Mouse (Mus musculus) liver (tissue): ENCODE measurements at regions not wholly inside any gene's neighbourhood (a gene's known extent, or its start where the extent isn't known, plus 50 kb on each side); places are given as distances from the start of the nearest gene placed in this dataset.
A peak's percentile ranks its signal among the peaks of the same experiment; 100 is the strongest.

Experiments used
- DNase-seq: peaks from one replicate; pipeline ENCODE4 v3.0.0-alpha.2; 2020; ENCODE audit warnings: mixed read lengths

- DNase-seq = no peak
Measured at GRCm38 (mm10) chr9:43930476-43930875, 112.7 kb upstream of the Thy1 start.

DNA sequence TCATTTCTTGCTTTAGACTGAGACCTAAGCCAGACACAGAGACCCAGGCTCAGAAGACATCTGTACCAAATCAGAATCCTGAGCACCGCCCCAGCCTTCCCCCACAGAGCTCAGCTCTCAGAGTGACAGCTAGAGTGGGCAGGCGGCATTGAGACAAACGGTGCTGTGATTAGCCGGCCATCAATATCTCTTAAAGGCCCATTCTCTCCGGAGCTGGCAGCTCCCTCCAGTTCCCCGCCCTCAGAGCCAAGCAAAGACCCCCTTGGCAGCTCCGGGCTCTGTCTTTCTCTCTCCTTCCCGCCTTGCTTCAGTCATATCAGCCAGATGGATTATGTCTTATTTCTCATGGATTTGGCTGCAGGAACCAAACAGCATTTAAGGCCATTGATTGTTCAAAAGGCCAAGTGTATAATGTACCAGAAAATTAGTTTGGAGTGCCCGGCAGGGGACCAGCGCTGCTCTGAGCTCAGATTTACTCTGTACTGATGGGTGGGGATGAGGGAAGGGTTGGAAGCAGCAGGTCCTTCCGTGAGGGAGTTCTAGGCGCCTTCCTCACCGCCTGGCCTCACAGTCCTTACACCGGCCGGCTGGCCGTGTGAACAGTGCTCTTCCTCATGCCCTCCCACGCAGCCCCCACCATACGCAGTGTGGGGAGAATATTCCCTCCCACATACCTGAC lies 109.0 kb upstream of the Thy1 start:
- DNase-seq = no peak

DNA sequence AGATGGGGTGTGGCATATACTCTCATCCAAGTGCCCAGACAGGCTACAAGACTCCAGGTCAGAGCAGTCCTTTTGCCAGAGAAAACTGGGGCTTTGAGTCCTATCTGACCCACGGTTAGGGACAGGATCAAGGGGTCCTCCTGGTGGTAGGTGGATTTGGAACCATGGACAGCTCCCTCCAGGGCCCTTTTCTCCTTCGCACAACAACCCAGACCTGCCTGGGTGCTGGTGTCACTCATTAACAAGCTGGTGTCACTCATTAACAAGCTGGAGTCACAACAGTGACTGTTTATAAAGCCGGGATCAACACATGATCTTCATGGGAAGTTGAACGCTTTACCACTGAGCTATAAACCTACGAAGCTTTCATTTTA lies 108.5 kb upstream of the Thy1 start:
- DNase-seq = peak; percentile 50

DNA sequence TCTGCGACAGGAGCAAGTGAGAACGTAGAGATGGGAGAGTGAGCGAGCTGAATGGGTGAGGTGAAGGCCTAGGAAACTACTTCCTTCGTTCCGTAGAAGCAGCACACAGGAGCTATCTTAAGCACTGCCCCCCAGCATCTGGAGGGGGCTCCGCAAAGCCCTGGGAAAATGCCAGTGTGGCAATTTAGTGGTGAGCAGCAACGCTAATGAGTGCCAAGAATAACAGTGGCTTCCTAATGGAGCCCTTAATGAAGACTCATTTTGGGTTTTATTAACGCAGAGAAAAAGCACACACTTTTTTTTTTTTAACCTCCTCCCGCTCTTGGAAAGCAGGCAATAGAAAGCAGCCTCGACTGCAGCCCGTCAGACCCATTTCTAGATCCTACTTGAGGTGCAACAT lies 103.8 kb upstream of the Thy1 start:
- DNase-seq = no peak

- no peak for DNase-seq
Measured at GRCm38 (mm10) chr9:43942147-43942546, 101.0 kb upstream of the Thy1 start.

GRCm38 (mm10) chr9:43943522-43943921 lies 99.7 kb upstream of the Thy1 start:
- no peak for DNase-seq

GRCm38 (mm10) chr9:43944816-43945741 lies 98.1 kb upstream of the Thy1 start:
- no peak for DNase-seq

DNA sequence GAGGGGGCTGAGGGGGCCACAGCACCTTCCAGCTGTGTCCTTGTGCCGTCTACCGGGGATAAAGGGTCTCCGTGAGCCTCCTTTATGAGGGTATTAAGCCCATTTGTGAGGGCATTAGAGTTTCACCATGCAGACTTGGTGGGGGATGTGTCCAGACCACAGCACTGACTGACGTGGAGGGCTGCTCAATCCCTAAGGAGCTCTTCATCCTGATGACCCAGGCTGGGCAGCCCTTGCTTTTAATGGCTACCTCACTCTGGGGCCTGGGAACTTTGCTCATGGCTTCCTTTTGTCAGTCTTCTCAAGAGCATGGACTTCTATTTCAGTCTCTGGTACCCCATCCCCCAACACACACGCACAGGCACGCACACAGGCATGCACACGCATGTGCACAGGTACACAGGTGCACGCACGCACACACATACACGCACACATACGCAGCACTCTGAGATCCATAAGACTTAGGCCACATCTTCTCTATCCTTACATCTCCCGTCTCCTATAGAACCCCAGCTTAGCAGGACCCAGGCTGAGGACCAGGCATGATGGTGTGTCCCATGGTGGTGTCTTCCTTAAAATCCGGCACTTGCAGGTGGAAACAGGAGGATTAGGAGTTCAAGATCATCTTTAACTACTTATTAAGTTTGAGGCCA lies 97.1 kb upstream of the Thy1 start:
- DNase-seq = no peak

- DNase-seq = no peak
Measured at GRCm38 (mm10) chr9:43947089-43947488, 96.1 kb upstream of the Thy1 start.

DNA sequence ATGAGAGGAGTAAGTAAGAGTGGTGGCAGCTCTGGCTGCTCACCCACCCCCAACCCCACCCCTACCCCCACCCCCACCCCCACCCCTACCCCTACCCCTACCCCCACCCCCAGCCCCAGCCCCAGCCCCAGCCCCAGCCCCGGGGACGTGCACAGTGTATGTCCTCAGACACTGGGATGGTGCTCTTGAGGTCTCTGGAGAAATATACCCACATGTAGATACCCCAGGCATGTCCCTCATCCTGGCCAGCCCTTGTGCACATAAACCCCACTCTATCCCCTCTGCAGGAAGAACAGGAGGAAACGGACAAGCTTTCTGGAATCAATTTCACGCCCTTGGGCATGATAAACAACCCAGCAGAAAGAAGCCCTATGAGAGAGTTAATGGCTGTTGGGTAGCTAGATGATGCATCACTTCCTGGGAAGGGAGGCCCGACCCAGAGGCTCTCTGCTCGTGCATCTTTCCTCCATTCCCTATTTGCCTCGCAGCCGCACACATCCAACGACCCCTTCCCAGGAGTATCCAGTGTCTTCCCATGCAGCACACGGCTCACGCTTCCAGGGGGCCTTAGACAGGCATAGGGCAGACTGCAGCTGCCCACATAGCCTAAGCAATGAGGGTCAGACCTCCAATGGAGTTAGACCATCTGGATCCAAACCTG lies 95.6 kb upstream of the Thy1 start:
- no peak for DNase-seq

- no peak for DNase-seq
Measured at GRCm38 (mm10) chr9:43953128-43953527, 90.1 kb upstream of the Thy1 start.

GRCm38 (mm10) chr9:43959541-43959940 lies 83.6 kb upstream of the Thy1 start:
- DNase-seq = peak; percentile 70

DNA sequence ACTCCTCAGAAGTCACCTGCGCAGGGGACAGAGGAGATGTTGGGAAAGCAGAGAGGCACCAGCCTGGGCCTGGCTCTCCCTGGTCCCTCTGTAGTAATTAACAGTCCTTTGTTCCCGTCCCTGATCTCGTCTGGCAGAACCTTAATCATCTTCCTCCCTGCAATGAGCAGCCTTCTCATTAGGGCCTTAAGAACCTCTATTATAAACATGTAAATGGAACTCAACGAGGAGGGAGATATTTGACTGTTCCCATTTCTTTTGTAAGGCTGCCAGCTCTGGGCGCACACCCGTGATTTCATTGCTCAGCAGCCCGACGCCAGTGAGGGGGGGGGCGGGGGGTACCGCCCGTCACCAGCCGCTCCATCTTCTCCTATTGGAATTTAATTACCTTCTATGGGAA lies 81.8 kb upstream of the Thy1 start:
- no peak for DNase-seq

- DNase-seq = no peak
Measured at GRCm38 (mm10) chr9:43965171-43965570, 78.0 kb upstream of the Thy1 start.

DNA sequence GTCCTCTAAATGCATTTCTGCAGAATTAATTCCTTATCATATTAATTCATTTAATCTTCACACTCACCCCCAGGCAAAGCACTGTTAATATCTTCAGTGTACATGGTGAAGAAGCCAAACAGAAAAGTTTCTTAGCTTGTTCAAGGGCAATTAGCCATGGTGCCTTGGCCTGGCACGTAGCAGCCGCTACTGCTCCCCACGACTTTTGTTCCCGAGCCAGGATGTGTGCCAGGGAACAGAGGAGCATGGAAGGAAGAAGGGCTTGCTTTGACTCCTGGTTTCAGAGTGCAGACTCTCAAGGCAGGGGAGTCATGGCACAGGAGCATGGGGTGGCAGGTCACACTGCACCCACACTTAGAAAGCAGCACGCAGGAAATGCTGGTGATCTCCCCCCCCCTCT lies 77.4 kb upstream of the Thy1 start:
- no peak for DNase-seq

DNA sequence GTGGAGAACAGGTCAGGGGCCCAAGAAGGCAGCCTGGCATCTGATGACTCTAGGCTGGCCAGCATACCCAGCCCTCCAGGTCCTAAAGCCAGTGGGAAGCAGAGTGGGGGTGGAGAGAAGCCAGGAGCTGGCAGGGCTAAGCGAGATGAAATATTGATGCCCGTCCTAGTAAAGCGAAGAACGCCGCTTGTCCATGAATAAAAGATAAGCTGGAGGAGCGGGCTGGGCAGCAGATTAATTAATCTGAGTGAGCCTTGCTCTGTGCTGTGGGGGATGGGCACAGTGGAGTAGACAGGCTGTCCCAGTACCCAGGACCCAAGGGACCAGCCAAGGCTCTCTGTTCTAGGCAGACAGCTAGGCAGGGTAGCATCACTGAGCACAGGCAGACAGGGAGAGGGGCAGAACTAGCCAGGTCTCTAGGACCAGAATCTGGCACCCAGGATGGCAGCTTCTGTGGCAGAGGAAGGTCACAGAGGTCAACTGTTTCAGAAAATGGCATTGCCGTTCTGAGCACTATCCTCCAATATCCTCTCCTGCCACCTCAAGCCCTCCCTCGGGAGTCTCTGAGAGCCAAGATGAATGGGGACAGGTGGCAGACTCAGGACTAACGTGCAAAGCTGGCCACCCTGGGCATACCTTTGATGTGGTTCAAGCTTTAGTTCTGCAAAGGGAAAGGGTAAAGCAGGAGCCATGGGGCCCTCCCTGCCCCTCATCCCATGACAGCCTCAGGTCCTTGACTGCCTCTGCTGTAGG lies 73.0 kb upstream of the Thy1 start:
- DNase-seq = no peak

DNA sequence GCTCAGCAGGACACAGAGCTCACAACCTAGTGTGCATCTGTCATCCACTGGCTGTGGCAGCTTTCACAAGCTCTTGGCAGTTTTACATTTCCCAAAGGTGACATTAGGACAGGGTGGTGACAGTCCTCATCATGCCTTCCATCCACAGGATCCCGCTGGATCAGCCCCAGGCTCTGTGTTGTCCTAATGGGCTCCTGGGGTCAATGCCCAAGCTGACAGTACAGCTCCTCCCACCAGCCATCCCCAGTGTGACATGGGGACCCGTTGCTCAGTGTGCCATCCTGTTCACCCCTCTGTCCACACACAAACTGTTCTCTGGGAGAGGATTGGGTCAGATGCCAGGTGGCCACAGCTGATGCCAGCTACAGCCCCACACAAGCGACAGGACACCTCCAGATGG lies 72.3 kb upstream of the Thy1 start:
- no peak for DNase-seq

DNA sequence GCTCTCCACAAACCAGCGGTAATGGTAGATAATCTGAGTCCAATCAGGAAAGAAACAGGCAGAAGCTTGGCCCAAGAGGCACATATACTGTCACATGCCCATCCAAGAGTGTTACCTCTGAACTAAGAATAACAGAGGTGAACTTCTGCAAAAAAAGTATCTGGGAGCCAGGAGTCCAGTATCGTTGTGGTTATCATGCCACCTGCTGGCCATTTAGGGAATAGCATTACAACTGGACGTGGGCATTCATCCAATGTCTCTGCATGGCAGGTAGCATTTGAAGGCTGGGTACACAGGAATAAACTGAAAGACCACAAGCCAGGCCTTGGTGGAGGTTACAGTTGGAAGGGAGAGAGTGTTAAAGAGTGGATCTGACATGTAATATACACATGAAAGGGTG lies 70.9 kb upstream of the Thy1 start:
- peak; percentile 49 for DNase-seq

DNA sequence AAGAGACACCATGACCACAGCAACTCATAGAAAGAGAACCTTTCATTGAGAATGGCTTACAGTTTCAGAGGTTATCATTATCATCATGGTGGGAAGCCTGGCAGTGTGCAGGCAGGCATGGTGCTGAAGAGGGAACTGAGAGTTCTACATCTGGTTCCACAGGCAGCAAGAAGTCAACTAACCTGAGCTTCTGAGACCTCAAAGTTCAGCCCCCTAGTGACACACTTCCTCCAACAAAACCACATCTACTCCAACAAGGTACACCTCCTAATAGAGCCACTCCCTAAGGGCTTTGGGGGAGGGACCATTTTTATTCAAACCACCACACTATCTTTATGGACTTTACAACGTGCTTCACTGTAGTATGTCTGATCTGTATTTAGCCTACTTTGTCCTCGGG lies 67.8 kb upstream of the Thy1 start:
- DNase-seq = no peak

DNA sequence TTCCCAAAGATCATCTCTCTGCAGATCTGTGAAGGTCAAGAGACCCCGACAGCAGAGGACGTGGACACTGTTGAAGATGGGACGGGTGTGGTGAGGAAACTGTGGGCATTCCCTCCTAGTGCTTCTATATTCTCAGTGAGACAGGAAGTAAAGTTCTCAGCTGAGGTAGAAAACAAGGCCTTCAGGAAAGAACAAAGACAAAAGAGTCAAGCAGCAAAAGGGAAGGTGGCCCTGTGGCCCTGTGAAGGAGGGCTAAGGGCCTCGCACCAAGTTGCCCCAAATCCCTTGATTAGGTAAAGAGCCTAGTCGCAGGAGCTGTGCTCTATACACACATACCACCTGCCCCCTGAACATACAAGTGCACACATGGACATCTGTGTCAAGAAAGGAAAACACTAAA lies 66.8 kb upstream of the Thy1 start:
- no peak for DNase-seq

DNA sequence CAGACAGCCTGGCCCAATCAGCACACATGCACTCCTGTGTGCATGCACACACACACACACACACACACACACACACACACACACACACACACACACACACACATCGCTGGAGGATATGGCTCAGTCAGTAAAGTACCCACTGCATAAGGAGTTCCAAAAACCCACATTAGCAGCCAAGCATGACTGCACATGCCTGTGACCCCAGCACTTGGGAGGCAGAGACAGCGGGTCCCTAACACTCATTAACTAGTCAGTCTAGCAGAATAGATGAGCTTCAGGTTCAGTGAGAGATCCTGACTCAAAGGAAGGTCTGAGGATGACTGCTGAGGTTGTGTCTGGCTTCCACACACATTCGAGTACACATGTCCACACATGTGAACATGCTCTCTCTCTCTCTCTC lies 65.4 kb upstream of the Thy1 start:
- DNase-seq = no peak

DNA sequence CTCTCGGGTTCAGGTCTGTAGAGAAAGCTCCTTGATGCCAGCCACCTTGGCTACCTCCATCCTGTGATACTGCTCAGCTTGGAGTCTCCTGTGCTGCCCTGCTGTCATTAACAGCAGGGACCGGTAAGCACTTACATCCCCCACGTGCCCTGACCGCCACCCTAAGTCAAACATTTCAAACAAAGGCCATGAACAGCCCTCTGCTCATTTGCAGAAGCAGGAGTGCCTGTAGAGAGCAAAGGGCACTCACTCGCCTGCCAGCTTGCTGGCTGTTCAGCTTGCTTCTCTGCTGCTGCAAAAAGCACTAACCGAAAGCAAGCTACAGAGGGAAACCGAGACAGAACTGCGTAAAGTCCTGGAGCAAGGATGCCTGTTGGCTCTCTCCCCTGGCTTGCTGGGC lies 61.8 kb upstream of the Thy1 start:
- peak; percentile 34 for DNase-seq
